ENCODE assay signal across 8 mouse cellular contexts in the genomic region with DNA sequence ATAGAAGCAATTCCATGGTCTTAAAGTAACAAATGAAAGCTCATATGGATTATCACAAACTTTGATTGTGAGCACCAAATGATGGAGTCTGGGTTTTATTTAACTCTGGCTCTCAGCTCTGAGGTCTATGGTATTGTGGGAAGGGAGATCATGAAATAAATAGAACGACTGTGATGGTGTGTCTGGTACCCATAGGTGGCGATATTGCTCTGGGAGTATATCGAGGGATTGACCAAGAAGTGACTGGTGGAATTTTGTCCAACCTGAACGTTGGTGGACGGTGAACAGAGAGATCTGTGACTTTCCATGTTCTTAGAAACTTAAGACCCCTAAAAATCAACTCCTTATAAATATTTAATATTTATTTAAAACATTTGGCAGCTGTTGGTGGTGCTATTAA.
DNase-seq lines count a peak whose midpoint lies in the region; ATAC-seq lines count a peak whose summit lies in the region.

No protein-coding gene starts in this region.

- peak; percentile 1 to 15 for DNase-seq in kidney, adult 8-10 months
- DNase-seq in A20 (ENCODE audit: low read depth, low spot score): peak; percentile 37
- peak; percentile 62 for DNase-seq in R1 (ENCODE audit: low read depth, low spot score)
- DNase-seq in embryonic facial prominence, embryonic 11.5 days (ENCODE audit: low spot score): peak; percentile 63
- peak; percentile 8 for DNase-seq in retina, postnatal 7 days (ENCODE audit: low read depth, low spot score)

- H3K9ac ChIP-seq in kidney, embryonic 14.5 days (ENCODE audit: low read depth, low read length): no peak overlapping the region
- H3K9ac ChIP-seq in embryonic facial prominence, embryonic 11.5 days (replicated peaks; ENCODE audit: low read length): no peak overlapping the region

- ATAC-seq in kidney, embryonic 14.5 days (ENCODE audit: low FRiP score, low TSS enrichment): no peak; the same call in 1 of the 2 replicates
- no peak for ATAC-seq in embryonic facial prominence, embryonic 11.5 days (replicated peaks; ENCODE audit: insufficient number of reproducible peaks, low FRiP score, low TSS enrichment, low read depth)
- ATAC-seq in megakaryocyte progenitor cell, adult 5-6 weeks (replicated peaks; ENCODE audit: poor library complexity): no peak
- no peak for ATAC-seq in erythroid progenitor cell, adult 5-6 weeks (replicated peaks; ENCODE audit: low FRiP score, poor library complexity, severe bottlenecking)

- no peaks in the 10 kb centered on the region for H3K36me3 ChIP-seq in kidney, embryonic 14.5 days (ENCODE audit: control insufficient read depth, insufficient read depth, low read length)
- no peaks in the 10 kb centered on the region for H3K36me3 ChIP-seq in embryonic facial prominence, embryonic 11.5 days (replicated peaks; ENCODE audit: control insufficient read depth, insufficient read depth, low read depth, low read length)

- H3K4me1 ChIP-seq in kidney, embryonic 14.5 days (ENCODE audit: control insufficient read depth, insufficient read depth, low read length): no peaks in the 10 kb centered on the region
- H3K4me1 ChIP-seq in embryonic facial prominence, embryonic 11.5 days (ENCODE audit: control insufficient read depth, insufficient read depth, low read length): no peaks in the 10 kb centered on the region

- H3K9me3 ChIP-seq in kidney, embryonic 14.5 days (ENCODE audit: control insufficient read depth, low read length): no peaks in the 10 kb centered on the region
- H3K9me3 ChIP-seq in embryonic facial prominence, embryonic 11.5 days (replicated peaks; ENCODE audit: control insufficient read depth, low read length): no peaks in the 10 kb centered on the region

- H3K4me3 ChIP-seq in kidney, embryonic 14.5 days (ENCODE audit: low read length): no peak overlapping the region
- no peak overlapping the region for H3K4me3 ChIP-seq in embryonic facial prominence, embryonic 11.5 days (ENCODE audit: low read depth, low read length)

- no peak overlapping the region for H3K4me2 ChIP-seq in kidney, embryonic 14.5 days (replicated peaks; ENCODE audit: low read depth, low read length)
- H3K4me2 ChIP-seq in embryonic facial prominence, embryonic 11.5 days (ENCODE audit: low read depth, low read length): no peak overlapping the region

- H3K27ac ChIP-seq in kidney, embryonic 14.5 days (ENCODE audit: low read depth, low read length): no peak overlapping the region
- H3K27ac ChIP-seq in embryonic facial prominence, embryonic 11.5 days (replicated peaks; ENCODE audit: low read depth, low read length): no peak overlapping the region

- WGBS in kidney, embryonic 14.5 days: 26% methylated on average over 5 of the region's 5 CpGs
- WGBS in embryonic facial prominence, embryonic 11.5 days: 20% methylated on average over 5 of the region's 5 CpGs

- no peaks in the 10 kb centered on the region for H3K27me3 ChIP-seq in kidney, embryonic 14.5 days (ENCODE audit: control insufficient read depth, insufficient read depth, low read length)
- no peaks in the 10 kb centered on the region for H3K27me3 ChIP-seq in embryonic facial prominence, embryonic 11.5 days (ENCODE audit: control insufficient read depth, insufficient read depth, low read length)

Comparison
In these comparisons a context has a peak if more than half of its experiments do, and no peak if none do; other contexts are left out.
1. DNase-seq: peak in every context shown above with its lines; median percentile 63 in embryonic facial prominence, embryonic 11.5 days; 62 in R1; 37 in A20; 8 in kidney, adult 8-10 months; 8 in retina, postnatal 7 days.